Mouse (Mus musculus) olfactory bulb, adult 2 months (tissue): ENCODE results near the gene Cnpy3.

Experiments
- CTCF ChIP-seq: fragments of 200-500 bp; IDR thresholded peaks from 2 replicates; pipeline ENCODE4 v1.5.1; 2012; ENCODE audit warnings: low read depth, mild to moderate bottlenecking, low read length, moderate library complexity; ENCODE audit not compliant: insufficient read depth
- POLR2A ChIP-seq: fragments of 200-500 bp; IDR thresholded peaks from 2 replicates; pipeline ENCODE4 v1.6.1; 2012; ENCODE audit warnings: mild to moderate bottlenecking, low read depth, low read length, moderate library complexity; ENCODE audit not compliant: insufficient read depth

GRCm38 (mm10) chr17:46801761-46802160 lies 49.7 kb upstream of the Cnpy3 start:
- no peak for TF ChIP-seq CTCF
- TF ChIP-seq POLR2A: no peak
